15 mouse cellular contexts compared by ENCODE assay signal in genomic region chr12:53070907-53071306, GRCm38 (mm10).
"Had no signal": no experiment of that assay in that cellular context is flagged by ENCODE, and none has a peak within 500 bp of the region (broad histone marks: within the 10 kb centered on the region; RNA-seq: fewer than 3 reads in every experiment).

No protein-coding gene starts in this region.

- H3K4me2 ChIP-seq: liver, embryonic 13.5 days; midbrain, embryonic 12.5 days; stomach, embryonic 15.5 days had no signal

- H3K9ac ChIP-seq: liver, embryonic 13.5 days; midbrain, embryonic 12.5 days; stomach, embryonic 15.5 days had no signal

- H3K4me1 ChIP-seq: liver, embryonic 13.5 days; stomach, embryonic 15.5 days had no signal

- DNase-seq: kidney, adult 2 months; kidney, postnatal 10 days; kidney, postnatal 36 days; layer of hippocampus, postnatal 36 days; liver, embryonic 13.5 days; lung, adult 2 months; lung, postnatal 14 days; lung, postnatal 4 days; right cerebral cortex, postnatal 25 days; spleen, adult 18-20 months; thymus, postnatal 25 days had no signal

- H3K27ac ChIP-seq: left cerebral cortex, adult 2 months; liver, embryonic 13.5 days; midbrain, embryonic 12.5 days; stomach, embryonic 15.5 days had no signal

- H3K4me3 ChIP-seq: left cerebral cortex, adult 2 months; liver, embryonic 13.5 days; midbrain, embryonic 12.5 days; stomach, embryonic 15.5 days had no signal

- H3K36me3 ChIP-seq: liver, embryonic 13.5 days; midbrain, embryonic 12.5 days; stomach, embryonic 15.5 days had no signal

- H3K9me3 ChIP-seq: liver, embryonic 13.5 days; midbrain, embryonic 12.5 days; stomach, embryonic 15.5 days had no signal

- H3K27me3 ChIP-seq: liver, embryonic 13.5 days; midbrain, embryonic 12.5 days; stomach, embryonic 15.5 days had no signal

- ATAC-seq: intestine, postnatal 0 days had no signal
